Mouse (Mus musculus): ENCODE results near the gene Palmd.

DNA sequence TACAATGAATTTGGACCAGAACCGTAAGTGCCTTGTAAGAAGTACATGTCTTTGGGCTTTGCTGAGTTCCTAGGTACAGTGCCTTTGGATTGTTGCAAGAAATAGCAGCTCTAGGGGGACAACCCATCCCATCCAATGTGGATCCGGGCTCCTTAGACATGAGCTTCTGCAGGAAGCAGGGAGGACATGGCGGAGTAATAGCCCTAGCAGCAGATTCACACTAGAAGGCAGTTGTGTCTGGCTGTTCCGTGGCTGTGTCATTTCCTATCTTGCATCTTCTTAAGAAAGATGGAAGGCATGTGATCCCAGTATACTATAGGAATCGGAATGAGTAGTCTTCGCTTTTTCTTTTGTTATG is 76.6 kb downstream of the Palmd start:
- TF ChIP-seq CTCF (IDR thresholded peaks at IDR 0.05; ENCODE audit: extremely low read depth, insufficient read length, insufficient replicate concordance, low read depth, low read length) (no peak), POLR2A (IDR thresholded peaks at IDR 0.05; ENCODE audit: low read depth, low read length) (no peak)
